Mouse (Mus musculus) heart, adult 11 months (tissue): ENCODE measurements around the gene Mkks.
"Not testable (repeated sequence)": the region's sequence is repeated elsewhere in the genome, so short reads cannot be mapped to it uniquely, and the experiment has no call there.

ENCODE experiments used
- DNase-seq: peaks from one replicate; pipeline ENCODE4 v3.0.0; 2022

The Mkks gene

DNA sequence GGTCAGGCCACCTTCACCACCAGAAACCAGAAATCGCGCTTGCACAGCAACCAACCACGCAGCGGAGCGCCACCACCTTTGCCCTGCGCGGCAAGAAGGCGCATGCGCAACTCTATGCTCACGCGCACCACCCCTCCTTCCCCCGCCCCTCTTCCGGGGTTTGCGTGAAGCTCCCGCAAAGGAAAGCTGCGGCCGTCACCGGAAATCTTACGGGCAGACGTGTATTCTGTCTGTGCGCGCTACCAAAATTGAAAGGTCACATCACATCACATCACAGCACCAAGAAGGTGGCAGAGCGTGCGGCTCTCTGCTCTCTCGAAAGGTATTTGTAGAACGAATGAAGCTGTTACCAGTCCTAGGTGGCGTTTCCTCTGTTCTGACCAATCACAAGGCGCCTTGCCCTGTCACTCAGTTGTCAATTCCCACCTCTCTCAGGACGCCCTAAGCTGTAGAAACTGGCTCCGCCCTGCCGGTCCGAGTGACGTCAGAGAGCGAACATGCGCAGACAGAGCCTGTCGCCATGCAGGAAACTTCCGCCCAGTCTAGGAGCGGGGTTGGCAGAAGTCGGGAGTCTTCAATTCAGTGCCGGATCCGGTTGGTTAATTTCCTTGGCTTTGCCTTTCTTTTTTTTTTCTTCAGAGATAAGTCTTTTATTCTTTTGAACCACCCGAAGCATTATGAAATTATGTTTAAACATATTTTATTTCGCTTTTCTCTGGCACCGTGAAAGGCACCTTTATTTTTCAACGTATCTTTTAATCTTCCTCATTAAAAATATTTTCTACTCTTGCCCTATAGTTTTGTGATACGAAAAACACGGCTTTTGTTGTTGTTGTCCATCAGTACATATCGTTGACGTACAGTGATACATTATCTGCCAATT, at the start of gene Mkks, which contains the start of the genes Slx4ip and AL731706.1:
Gene Mkks, minus strand, starts transcription at position 322 of the 883 bp plus-strand sequence.
Gene Slx4ip, plus strand, starts transcription at position 151 of the 883 bp plus-strand sequence.
Gene AL731706.1, minus strand, starts transcription at position 322 of the 883 bp plus-strand sequence.
- peak; percentile 100 for DNase-seq

DNA sequence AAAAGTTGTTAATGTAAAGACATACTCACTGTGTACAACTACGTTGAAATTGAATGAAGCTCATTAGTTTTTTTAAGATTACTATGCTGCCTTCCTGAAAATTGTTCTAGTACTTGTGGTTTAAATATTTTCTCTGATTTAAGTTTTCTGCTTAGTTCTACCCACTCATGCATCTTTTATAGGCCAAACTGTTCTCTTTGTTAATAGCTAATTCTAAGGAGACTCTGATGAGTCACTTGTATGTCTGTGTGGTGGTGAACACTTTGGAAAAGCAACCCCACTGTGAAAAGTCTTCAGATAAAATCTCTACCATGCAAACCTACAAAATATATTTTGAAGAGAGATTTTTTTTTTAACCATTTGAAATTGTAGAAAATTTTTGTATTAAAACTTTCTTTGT, 47.1 kb upstream of the Mkks start:
- DNase-seq: no peak

DNA sequence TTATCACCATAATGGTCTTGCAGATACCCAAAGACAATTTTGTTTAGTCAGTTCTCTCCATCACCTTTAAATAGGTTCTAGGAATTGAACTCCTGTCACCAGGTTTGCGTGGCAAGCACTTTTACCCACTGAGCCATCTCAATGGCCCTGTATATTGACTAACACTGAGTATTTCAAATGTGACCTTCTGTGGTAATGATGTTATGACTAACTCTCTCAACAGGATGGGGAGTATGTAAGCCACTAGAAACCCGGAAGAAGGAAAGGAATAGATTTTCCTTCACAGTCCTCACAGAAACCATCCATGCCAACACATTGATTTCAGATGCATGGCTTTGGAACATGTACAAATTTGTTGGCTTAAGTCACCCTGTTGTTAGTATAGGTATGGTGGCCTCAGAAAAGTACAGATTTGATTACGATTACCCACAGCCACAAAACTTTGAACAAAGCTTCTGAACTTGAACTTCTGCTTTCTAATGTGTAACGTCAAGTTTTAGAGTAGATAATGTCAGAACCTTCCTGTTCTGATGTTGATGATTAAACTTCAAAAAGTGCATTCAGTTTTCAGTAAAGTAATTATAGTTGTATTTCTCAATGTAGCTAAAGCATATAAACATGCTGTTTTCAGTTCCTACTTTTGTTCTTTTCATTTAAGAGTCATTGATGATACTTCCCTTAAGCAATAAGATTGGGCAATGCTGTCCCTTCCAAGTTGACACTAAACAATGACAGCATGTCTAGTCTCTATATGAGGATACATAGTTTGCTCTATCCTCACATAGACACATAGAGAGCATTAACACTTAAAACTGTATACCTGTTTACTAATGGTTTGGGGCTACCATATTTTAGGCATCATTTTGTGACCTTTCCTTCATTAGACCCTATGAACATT, 45.5 kb upstream of the Mkks start:
- no peak for DNase-seq

DNA sequence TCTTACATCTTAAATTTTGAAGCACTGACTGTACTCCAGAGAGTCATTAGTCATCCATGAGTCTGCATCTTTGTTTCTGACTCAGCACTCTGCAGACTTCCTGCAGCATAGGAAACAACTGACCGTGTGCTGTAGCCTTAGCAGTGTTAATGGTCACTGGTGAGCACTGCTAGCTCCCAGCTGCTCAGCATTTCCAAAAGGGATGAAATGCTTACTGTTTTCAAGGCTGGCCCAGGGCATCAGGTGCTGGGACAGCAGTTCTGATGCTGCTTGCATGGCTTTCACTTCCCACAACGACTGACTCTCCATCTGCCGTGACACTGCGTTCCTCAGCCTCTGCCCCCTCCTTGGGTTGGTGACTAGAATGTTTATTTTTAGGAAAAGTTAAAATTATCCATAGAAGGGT, 29.8 kb upstream of the Mkks start:
- peak; percentile 96 for DNase-seq

DNA sequence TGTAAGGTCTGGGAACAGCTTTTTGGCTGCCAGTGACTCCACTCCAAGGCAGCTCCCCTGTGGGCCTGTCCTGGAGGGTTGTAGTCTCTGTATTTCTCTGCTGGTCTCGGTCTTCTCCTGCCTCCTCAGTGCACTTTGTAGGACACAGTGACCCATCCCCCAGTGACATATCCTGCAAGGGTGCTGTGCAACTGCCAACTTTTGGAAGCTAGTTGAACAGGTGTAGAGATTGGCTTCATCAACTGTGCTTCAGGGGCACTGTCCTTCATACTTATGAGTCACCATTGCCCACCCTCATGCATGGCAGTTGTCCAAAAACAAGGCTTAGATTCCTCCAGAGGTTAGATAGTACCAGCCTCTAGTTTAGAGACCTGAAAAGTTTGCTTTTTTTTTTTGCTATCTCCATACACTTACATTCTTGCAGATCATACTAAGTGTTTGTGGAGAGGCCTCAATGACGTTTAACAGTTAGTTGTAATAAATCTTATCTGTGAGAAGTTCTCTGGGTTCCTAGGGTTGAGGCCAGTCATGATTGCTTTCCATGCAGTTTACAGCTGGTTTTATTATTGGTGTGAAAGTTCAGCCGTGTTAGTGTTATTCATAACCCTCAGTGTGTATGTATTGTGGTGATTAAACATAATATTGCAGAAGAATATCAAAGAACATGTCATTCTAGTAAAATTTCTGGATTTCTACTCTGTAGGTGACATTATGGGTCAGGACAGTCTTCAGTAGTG, 29.2 kb upstream of the Mkks start:
- DNase-seq: no peak

DNA sequence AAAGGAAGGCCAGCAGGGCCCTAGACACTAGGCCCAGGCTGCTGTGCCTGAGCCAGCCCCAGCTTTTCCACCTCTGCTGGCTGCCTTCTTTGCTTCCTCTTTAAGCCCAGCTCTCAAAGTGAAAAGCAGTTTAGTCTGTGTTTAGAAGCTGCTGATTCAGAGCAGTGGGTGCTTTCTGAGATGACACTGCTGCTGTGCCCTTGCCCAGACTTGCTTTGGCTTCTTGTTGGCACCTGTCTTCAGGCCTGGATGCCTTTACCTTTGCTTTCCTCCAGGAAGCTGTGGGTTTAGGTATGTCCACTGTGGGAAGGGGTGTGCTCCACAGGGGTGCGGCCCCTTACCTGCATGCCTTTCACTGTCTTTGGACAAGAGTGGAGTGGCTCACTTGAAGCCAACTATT, 28.2 kb upstream of the Mkks start:
- peak; percentile 88 for DNase-seq

DNA sequence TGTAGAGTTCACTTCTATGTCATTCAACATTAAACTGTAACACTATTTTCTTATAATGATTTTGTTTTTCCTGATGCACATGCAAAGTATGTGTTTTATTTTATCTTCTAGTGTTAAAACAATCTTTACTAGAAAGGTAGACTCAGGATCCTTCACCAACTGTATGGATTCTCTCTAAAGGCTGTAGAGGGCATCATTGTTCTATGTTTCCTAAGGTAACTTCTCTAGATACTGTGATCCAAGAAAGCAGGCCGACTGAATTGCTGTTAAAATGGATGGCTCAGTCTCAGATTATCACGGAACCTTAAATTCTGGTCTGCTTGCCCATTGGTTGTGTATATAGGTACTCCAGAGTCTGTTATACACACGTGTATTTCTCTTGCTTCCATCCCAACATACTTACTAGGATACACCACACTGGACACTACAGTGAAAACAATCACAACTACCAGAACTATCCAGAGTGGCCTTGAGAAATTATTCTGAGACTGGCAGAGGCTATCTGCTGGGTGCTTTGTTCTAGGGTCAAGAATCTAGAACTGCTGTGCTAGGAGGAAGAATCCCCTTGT, 23.2 kb upstream of the Mkks start:
- DNase-seq: no peak

DNA sequence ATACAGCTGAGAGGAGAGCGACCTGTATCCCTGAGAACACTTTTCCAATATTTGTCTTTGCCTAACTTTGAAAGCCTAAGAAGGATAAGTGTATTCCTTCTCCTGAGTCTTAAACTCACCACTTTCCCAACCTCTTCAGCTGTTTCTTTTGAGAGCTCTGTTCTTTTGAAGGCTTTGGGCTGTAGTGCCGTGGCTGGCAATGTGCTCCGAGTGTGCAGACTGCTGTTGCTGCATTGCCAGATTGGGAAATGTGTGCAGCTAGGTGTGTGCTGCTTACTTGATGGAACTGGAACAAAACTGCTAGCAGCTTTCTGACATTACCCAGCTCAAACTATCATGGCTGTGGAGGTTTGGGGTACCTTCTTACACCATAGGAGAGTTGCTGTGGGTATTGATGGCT, 21.8 kb upstream of the Mkks start:
- no peak for DNase-seq

DNA sequence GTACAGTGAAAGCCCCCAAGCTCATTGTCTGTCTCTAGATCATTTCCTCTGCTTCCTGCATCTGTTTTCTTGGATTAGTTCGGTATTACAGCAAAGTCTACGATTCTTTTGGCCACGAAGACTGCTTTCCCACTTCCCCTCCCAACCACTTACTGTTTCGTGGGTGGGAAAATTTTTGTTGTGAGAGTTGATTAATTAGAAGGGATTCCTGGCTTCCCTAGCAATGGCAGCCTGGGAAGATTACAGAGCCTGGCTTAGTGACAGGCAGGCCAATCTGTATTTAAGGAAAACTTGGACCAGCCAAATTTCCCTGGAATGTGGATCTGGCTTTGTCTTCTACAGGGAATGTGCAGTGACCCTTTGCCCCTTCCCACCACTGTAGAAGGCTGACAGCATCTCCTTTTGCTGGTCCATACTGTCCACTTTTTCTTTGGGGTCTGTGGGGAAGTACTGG, 20.8 kb upstream of the Mkks start:
- peak; percentile 94 for DNase-seq

DNA sequence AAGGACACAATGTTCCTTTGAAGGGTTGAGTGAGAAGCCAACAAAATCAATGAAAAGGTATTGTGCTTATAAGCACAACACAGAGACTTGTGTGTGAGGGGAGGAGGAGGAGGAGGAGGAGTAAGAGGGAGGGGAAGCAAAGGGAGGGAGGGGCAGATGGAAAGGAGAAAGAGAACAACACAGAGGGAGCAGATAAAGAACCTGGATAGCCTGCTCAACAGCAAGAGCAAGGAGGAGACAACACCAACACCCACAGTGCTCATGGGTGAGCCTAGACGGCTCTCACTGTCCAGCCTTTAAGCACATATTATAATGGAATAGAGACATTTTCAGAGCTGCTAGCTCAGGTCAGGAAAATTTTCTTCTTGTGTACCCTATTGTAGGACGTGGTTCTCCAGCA, 18.1 kb upstream of the Mkks start:
- DNase-seq: no peak

DNA sequence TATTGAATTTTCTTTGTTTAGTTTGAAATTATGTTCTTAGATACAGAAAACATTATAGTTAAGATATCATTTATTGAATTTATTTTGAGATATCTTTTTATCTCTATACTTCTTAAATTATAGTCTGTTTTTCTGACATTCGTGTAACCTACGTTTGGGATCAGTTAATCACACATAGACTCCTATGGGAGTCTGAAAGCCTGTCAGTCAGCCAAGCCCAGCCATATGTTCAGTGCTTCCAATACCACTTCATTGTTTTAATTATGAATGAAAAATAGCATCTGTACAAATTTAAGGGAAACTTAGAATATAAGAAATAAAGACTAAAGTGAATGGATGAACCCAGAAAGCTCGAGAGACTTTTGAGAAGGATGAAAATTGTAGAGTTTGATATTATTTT, 17.4 kb upstream of the Mkks start:
- DNase-seq: no peak

DNA sequence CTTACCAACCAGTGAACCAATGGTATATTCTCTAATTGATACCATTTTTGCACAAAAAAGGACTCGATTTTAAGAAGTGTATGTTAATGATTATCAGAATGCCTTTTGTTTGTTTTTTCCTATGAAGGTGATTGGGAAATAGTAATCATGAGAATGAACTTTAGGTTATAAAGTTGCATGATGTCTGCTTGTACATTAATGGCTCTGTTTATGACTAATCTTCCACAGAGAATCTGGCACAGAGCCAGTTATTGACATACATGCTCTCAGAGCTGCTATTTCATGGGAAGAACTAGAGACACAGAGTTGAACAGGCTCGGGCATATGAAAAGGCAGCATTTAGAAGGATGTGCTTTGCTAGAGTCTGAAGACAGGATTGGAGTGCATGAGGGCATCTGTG, 4.9 kb upstream of the Mkks start:
- DNase-seq: no peak

DNA sequence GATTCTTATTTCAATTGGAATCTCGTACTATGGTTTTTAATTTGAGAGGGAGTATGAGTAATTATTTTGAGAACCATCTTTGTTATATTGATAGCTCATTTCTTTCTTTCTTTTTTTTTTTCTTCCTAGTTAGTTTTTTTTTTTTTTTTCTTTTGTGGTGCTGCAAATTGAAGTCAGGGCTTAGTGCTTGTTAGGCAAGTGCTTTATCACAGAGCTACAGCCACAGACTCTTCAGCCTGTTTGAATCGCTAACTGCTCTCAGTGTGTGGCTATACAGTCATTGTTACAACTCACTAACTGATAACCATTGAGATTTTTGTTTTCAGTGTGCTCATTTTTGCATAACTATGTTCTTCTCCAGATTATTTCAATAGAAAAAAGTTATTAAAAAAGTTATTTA, 3.3 kb upstream of the Mkks start:
- no peak for DNase-seq

DNA sequence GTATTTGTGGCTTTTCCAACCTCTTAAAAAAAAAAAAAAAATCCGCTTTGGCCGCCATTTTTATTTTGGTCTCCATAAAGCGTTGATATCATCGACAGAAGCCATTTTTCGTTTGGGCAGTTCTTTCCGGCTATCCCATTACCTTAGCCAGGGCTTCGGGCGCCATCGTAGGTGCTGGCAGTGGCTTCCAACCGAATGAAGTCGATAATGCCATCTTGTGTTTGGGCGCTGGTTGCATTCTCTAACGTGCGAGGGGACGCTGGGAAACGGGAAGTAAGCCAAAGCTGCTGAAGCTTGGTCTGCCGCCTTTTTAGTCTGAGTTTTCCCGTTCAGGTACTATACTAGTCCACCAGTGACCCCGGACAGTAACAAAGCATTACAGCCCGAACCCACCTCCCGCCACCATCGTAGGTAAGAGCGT, 772 bp upstream of the Mkks start:
- peak; percentile 100 for DNase-seq

DNA sequence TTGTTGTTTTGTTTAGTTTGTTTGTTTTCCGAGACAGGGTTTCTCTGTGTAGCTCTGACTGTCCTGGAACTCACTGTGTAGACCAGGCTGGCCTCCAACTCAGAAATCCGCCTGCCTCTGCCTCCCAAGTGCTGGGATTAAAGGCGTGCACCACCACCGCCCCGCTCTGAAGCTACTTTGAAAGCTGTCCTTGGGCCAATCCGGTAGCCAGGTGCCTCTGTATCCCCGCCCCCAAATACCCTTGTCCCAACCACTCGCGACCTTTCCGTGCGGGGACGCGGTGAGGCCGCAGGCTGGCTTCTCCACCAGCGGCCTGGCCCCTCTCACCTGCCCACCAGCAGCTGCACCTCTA, 497 bp downstream of the Mkks start:
- DNase-seq: not testable (repeated sequence)

DNA sequence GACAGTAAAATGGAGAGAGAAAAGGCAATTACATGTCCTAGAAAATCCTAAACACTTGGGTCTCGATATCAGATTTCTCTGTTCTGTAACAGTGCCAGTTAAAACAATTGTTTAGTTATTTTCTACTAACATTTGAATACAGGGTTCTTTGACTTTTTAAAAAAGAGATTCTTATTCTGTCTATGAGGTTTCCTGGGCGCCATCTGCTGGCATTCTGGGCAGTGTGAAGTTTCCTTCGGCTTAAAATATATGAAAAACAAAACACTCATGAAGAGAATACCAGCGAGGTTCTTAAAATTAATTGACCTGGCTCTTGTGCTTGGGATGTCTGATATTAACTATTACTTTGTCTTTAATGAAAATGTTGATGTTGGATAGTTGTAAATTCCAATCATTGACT, 4.3 kb downstream of the Mkks start:
- no peak for DNase-seq

DNA sequence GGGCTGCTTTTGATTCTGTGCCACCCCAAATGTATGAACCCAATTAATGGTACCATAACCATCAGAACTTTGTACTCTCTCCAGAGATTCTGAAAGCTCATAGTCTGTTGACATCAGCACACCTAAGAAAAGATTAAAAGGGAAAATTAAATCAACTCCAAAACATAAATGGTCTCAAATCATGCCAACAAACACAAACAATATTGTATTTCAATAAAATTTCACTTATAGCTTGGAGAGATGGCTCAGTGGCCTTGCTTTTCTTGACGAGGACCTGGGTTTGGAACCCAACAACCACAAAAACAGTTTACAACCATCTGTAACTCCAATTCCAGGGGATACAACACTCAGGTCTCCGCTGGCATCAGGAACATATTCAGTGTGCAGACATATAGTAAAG, 5.6 kb downstream of the Mkks start, which contains the start of gene AL731706.2:
Gene AL731706.2, minus strand, starts transcription at position 101 of the 400 bp plus-strand sequence.
- no peak for DNase-seq

DNA sequence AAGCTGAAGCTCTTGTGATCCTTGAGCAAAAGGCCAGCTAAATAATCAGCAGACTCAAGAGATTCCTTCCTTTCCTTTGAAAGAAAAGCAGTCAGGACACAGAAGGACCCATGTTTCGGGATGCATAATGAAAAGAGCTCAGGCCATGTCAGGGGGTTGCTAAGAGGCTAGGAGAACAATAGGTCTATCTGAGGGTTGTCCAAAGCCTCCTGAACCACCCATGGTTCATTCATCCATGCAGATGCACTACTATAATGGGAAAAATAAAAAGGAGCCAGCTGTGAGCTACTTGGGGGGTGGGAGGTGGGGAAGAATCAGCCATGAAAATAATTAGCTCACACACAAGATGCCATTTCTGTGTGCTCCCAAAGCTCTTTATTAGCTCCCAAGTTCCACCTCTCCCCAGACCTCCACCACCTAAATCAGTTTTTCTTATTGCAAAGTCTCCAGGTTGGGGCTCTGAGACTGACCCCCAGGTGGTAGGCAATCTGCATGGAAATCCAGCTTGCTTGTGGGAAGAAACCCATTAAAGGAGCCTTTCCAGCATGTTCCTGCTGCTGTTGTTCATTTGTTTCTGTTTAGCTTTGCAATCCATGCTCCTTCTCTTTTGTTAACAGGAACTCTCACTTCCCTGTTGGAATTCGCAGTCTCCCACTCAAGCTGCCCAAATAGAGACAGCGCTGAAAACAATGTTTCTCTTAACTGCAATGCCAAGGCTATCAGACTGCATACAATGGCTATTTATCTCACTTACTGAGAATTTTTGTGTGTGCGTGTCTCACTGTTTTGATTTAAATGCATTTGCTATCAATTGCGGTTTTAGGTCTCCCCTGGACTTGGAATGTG, 36.4 kb downstream of the Mkks start:
- DNase-seq: no peak

DNA sequence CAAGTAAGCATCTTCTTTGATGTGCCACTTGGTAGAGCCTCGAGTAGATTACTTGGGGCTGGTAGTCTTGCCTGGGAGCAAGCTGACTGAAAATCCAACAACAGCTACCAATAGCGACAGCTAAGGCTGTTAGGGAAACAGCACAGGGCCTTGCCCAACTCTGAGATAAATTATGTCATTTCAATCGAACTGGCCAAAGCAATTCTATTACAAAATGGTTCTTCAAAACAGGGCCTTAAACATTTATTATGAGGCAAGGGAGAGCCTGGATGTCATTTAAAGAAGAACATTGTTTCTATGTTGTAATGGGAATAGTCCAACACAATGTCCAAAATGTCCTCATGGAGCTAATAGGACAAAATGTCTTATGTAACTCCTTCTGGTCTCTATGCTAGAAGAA, 40.8 kb downstream of the Mkks start:
- no peak for DNase-seq

DNA sequence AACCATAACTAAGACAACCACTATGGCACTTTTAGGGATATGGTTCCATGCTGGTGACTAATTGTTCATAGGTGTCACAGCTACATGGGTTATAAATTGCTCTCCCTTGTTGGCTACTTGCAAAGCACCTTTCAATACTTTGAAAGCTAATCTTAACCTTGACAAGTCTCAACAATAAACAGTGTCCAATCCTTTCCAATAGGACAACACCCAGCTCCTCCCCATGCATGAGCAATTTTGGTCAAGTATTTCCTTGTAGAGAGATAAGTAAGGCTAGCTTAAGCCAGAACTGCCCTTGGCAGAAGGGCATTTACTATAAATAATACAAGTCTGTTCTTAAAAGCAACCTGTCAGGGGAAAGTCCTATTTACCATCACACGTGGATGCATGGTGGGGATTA, 53.2 kb downstream of the Mkks start:
- DNase-seq: no peak

DNA sequence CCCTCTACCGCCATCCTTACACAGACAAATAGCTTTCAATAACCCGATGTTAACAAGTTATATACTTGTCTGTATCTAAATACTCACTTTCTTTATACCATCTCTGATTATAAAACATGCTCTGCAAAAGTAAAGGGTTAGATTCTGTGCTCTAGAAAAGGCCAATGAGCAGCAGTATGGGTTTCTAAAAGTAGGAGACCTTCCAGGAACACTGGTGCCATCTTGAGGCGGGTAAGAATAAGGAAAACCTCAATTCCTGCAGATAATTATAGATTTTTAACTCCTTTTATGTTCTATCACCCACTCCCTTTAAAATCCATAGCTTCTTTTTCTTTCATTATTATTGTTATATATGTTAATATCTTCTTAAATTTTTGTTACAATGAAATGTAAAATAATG, 55.3 kb downstream of the Mkks start:
- no peak for DNase-seq

DNA sequence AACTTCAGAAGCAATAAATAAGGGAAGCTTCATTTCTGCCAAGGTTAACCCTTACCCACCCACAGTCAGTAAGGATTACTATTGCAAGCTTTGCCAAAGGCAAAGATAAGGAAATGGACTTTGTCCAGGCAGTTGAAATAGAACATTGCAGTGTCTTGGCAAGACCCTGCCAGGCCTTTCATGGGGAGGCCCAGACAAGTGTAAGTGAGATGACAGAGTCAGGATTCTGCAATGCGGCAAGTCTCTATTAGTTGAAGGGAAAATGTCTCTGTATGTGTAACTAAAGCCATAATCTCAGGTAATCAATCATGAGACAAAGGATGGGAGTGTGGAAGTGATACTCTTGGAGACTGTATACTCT, 56.5 kb downstream of the Mkks start:
- no peak for DNase-seq
